Mouse (Mus musculus) stomach, embryonic 14.5 days (tissue): ENCODE measurements around the gene Utp3. TPM values are rescaled to one million over a fixed set of nuclear protein-coding genes. Genes with fewer than 3 reads are reported as not detected.

Experiments used
- ATAC-seq: fragments of 200-750 bp; cut with Nextera tagmentation; 2 replicates; pipeline ENCODE4 v1.8.0; 2017; ENCODE audit warnings: low read depth, moderate TSS enrichment; ENCODE audit not compliant: insufficient number of reproducible peaks, insufficient read depth, low FRiP score
- H3K27ac ChIP-seq: fragments of 300-500 bp; sonication (generic); 2 replicates; pipeline ENCODE4 v1.5.1; 2014; ENCODE audit warnings: mild to moderate bottlenecking, low read length, moderate library complexity, mixed read lengths
- H3K27me3 ChIP-seq: fragments of 300-500 bp; sonication (generic); 2 replicates; pipeline ENCODE4 v1.6.1; 2014; ENCODE audit warnings: low read length, control low read depth, mixed read lengths; ENCODE audit not compliant: control insufficient read depth, insufficient read depth
- H3K36me3 ChIP-seq: fragments of 300-500 bp; sonication (generic); 2 replicates; pipeline ENCODE4 v1.6.1; 2014; ENCODE audit warnings: mild to moderate bottlenecking, control low read depth, low read length, moderate library complexity, mixed read lengths; ENCODE audit not compliant: control insufficient read depth, insufficient read depth
- H3K4me1 ChIP-seq: fragments of 300-500 bp; sonication (generic); 2 replicates; pipeline ENCODE4 v1.6.1; 2014; ENCODE audit warnings: low read length, control low read depth, mixed read lengths; ENCODE audit not compliant: control insufficient read depth, insufficient read depth
- H3K4me2 ChIP-seq: fragments of 300-500 bp; sonication (generic); replicated peaks from 2 replicates; pipeline ENCODE4 v1.6.1; 2014; ENCODE audit warnings: low read depth, low read length, control low read depth
- H3K4me3 ChIP-seq: fragments of 300-500 bp; sonication (generic); 2 replicates; pipeline ENCODE4 v1.5.1; 2014; ENCODE audit warnings: low read depth, low read length, control low read depth
- H3K9ac ChIP-seq: fragments of 300-500 bp; sonication (generic); replicated peaks from 2 replicates; pipeline ENCODE4 v1.6.1; 2014; ENCODE audit warnings: low read depth, mild to moderate bottlenecking, control low read depth, low read length, moderate library complexity, mixed read lengths
- H3K9me3 ChIP-seq: fragments of 300-500 bp; sonication (generic); 2 replicates; pipeline ENCODE4 v1.6.1; 2016; ENCODE audit warnings: low read depth, low read length, control low read depth; ENCODE audit not compliant: control insufficient read depth
- WGBS: fragments of 180-500 bp; shearing (Covaris S2); extraction: QIAGEN DNeasy Blood & Tissue Kit; methylation state at CpG from one replicate; pipeline ENCODE4 v1.1.7; 2014; 5-methylcytosine and 5-hydroxymethylcytosine counted together
- polyA plus RNA-seq: library from polyadenylated mRNA; unstranded; fragments of >200 nt; fragmentation: Nextera tagmentation; extraction: Ambion mirVana; gene quantifications from 2 replicates; pipeline ENCODE4 v1.2.1, GENCODE M21; 2014

The Utp3 gene
- polyA plus RNA-seq, 1 experiment from 2014 or later: 61.9 TPM

DNA sequence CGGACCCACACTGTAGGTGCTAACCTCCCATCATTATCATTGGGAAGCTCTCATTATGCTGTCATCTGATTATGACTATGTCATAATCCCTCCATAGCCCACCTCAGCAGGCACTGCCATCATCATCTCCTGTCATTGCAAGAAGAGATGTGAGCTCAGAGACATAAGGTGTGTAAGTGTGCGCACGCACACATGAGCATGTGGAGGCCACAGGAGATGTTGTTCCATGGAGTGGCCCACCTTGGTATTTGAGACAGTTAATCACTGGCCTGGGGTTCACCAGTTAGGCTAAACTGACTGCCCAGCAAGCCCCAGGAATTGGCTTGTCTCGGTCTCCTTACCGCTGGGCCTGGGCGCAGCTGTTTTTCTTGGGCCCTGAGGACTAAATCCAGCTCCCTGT, 27.1 kb downstream of the Utp3 start:
- 95% methylated on average over 6 of the region's 6 CpGs for WGBS

DNA sequence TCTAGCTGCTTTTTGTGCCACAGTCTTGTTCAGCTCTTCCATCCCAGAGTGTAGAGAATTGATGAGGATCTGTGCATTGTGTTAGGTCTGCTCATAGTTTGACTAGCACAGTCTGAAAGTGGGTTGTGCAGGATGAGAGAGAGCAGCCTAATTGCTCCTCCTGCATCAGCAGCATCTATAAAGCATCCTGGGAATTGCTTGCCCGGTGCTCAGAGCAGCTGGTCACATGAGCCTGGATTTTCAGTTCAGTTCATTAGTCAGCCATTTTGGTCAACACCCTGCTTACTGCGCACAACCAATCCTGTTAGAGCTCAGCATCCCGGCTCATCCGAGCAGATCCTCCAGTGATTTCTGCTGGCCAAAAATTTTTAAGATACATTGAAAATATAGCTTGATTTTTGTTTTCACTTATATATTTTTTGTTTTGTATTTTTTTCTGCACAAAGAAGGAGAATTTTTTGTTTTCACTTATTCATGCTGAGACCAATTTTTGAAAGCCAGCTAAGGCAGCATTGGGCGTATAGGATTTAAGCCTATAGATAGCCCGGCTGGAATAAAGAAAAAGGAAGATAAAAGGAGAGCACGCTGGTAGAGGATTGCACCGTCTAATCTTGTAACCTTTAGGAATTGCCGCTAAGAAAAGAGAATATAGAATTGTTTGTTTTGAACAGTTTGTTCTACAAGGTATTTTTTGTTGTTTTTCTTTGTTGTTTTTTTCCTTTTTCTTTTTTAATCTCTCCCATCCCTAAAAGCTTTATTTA, 29.2 kb downstream of the Utp3 start:
- Histone ChIP-seq H3K9me3 (no peaks in the 10 kb centered on the region), H3K36me3 (no peaks in the 10 kb centered on the region), H3K4me3 (no peak overlapping the region), H3K27me3 (no peaks in the 10 kb centered on the region), H3K27ac (no peak overlapping the region), H3K9ac (no peak overlapping the region), H3K4me1 (peaks cover 11% of the 10 kb centered on the region; the same call in 1 of the 2 replicates), H3K4me2 (no peak overlapping the region)
- WGBS: 61% methylated on average over 9 of the region's 9 CpGs
- peak; percentile 57; the same call in 1 of the 2 replicates for ATAC-seq

More for the DNA sequence above, 27.1 kb downstream of the Utp3 start:
- Histone ChIP-seq H3K9ac (no peak overlapping the region), H3K36me3 (no peaks in the 10 kb centered on the region), H3K4me1 (peaks cover 7% of the 10 kb centered on the region; the same call in 1 of the 2 replicates), H3K4me3 (no peak overlapping the region), H3K4me2 (no peak overlapping the region), H3K9me3 (no peaks in the 10 kb centered on the region), H3K27me3 (no peaks in the 10 kb centered on the region), H3K27ac (no peak overlapping the region)
- no peak for ATAC-seq

DNA sequence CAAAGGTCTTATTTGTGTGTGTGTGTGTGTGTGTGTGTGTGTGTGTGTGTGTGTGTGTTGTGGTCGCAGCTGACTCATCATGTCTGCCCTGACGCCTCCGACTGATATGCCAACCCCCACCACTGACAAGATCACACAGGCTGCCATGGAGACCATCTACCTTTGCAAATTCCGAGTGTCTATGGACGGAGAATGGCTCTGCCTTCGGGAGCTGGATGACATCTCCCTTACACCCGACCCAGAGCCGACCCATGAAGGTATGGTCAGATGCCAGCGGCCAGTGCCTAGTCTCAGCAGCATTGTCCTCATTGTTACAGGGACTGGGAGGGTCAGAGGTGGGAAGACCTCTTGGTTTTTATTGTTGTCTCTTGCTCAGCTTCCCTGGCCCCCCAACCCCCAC, 29.8 kb downstream of the Utp3 start:
- H3K4me1 ChIP-seq: peaks cover 11% of the 10 kb centered on the region; the same call in 1 of the 2 replicates
- H3K4me3 ChIP-seq: peak overlapping the region; percentile 2; the same call in 1 of the 2 replicates
- no peak overlapping the region for H3K9ac ChIP-seq
- ATAC-seq: no peak
- H3K27ac ChIP-seq: no peak overlapping the region
- H3K4me2 ChIP-seq: peak overlapping the region; percentile 15; the same call in 1 of the 2 replicates
- no peaks in the 10 kb centered on the region for H3K9me3 ChIP-seq
- WGBS: 48% methylated on average over 9 of the region's 9 CpGs
- no peaks in the 10 kb centered on the region for H3K36me3 ChIP-seq
- H3K27me3 ChIP-seq: no peaks in the 10 kb centered on the region

DNA sequence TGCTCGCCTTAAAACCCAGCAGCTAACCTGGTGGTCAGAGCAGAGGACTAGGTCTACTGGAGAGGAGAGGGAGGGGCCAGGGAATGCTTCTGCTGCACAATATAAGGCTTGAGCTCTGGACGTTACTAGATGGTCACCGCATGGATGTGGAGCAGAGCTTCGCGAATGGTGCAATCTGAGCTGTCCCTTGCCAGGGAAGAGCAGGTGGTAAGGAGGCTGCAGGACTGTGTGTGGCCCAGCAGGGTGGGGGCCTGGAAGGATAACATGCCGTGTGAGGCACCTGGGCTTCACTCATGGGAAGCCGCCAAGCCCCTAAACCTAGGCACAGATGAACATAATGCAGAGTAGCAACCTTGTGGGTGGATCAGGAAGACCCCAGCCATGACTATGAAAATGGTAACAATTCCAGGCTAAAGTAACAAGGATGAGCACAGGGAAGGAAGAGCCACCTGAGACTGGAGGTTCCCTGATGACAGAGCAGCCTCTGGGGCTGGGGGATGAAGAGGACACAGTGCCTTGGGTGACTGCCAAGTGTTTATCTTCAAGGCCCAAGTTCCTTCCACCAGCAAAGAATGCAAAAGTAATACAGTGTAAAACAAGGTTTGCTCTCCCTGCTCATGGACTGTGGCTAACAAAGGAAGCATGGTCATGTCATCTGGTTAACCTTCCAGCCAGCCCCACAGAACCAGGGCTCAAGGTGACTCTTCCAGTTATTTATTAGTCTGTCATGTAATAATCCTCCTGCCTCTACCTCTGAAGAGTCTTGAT, 32.3 kb downstream of the Utp3 start:
- Histone ChIP-seq H3K4me2 (no peak overlapping the region), H3K9ac (no peak overlapping the region), H3K4me3 (no peak overlapping the region), H3K27me3 (no peaks in the 10 kb centered on the region), H3K4me1 (peaks cover 11% of the 10 kb centered on the region; the same call in 1 of the 2 replicates), H3K27ac (no peak overlapping the region), H3K36me3 (no peaks in the 10 kb centered on the region), H3K9me3 (no peaks in the 10 kb centered on the region)
- ATAC-seq: no peak
- 73% methylated on average over 7 of the region's 7 CpGs for WGBS

DNA sequence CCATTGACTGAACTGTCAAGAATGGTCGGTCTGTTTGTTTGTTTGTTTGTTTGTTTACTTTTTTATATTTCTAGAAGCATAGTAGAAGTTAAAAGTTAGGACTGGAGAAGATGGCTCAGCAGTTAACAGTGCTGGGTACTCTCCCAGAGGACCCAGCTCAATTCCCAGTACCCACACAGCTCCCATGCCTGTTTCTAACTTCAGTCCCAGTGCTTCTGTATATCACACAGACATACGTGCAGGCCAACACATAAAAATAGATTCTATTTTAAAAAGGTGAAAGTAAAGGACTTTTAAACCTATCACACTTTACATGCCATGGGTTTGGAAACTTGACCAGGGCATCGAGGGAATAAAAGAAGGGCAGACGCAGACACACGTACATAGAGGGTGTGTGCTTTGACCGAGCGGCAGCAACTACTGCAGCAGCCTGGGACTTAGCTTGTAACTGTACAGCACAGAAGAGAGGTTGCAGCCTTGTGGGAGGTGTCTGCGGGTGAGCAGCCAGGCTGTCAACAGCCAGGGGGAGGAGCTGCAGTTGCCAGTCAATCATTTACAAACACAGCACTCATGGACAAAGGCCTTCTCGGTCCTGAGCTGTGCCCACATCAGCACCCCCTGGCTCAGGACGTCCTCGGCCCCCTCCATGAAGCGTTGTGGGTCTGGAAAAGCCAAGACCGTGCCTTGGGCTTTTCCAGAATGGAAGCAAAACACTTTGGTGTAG, 33.1 kb downstream of the Utp3 start:
- H3K9me3 ChIP-seq: no peaks in the 10 kb centered on the region
- no peak overlapping the region for H3K9ac ChIP-seq
- no peak overlapping the region for H3K4me3 ChIP-seq
- WGBS: 56% methylated on average over 13 of the region's 13 CpGs
- no peaks in the 10 kb centered on the region for H3K36me3 ChIP-seq
- no peak overlapping the region for H3K4me2 ChIP-seq
- H3K4me1 ChIP-seq: peaks cover 11% of the 10 kb centered on the region; the same call in 1 of the 2 replicates
- peak; percentile 88 for ATAC-seq
- no peaks in the 10 kb centered on the region for H3K27me3 ChIP-seq
- no peak overlapping the region for H3K27ac ChIP-seq

DNA sequence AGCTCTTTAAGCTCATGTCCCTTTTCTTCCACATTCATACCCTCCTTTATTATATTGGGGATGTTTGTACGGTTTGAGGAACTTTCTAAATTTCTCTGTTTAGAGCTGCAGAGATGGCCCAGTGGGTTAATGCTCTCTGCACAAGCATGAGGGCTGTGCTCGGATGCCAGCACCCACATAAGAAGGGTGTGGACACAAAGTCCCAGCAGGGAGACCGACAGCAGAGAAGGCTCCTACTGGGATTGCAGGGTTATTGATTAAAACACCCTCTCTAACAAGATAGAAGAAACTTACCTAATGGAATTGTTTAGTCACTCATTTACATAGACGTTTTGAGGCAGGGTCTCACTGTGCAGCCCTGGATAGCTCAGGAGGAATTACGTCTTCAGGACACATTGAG, 34.2 kb downstream of the Utp3 start:
- no peak for ATAC-seq
- H3K27me3 ChIP-seq: no peaks in the 10 kb centered on the region
- peaks cover 11% of the 10 kb centered on the region; the same call in 1 of the 2 replicates for H3K4me1 ChIP-seq
- no peak overlapping the region for H3K27ac ChIP-seq
- H3K4me2 ChIP-seq: no peak overlapping the region
- H3K9me3 ChIP-seq: no peaks in the 10 kb centered on the region
- no peak overlapping the region for H3K9ac ChIP-seq
- WGBS: 63% methylated on average over 5 of the region's 5 CpGs
- no peak overlapping the region for H3K4me3 ChIP-seq
- H3K36me3 ChIP-seq: no peaks in the 10 kb centered on the region

DNA sequence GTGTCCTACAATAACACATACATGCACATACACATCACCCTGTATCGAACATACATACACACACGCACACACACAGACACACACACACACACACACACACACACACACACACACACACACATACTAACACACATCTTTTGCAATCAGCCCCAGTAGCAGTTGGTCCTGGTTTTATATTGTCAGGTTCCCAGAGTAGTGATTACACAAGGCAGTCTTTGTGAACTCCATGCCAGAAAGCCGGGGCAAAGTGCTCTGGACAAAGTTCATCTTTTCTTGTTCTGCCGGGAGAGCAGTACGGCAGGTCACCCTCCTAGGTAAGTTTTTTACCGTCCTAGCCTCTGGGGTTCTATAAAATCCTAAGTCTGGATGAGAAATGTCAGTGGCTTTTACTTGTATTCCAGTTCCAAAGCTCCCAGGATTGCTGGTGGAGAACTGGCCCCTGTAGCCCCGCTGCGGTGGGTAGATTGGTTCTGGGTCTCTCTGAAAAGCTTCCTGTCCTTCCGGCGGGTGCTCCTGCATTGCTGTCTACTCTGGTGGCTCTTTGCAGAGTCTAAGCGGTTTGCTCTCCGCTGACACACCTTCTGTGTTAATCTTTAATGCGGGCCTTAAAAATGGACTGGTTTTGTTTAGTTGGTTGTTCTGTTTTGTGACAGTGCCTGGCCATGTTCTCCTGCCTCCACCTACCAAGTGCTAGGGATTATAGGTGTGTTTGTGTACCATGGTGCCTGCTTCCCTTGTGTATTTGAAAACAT, 39.3 kb downstream of the Utp3 start:
- H3K27ac ChIP-seq: no peak overlapping the region
- WGBS: 79% methylated on average over 13 of the region's 13 CpGs
- H3K36me3 ChIP-seq: no peaks in the 10 kb centered on the region
- H3K9me3 ChIP-seq: no peaks in the 10 kb centered on the region
- H3K27me3 ChIP-seq: no peaks in the 10 kb centered on the region
- H3K4me2 ChIP-seq: no peak overlapping the region
- H3K4me1 ChIP-seq: no peaks in the 10 kb centered on the region
- peak; percentile 56; the same call in 1 of the 2 replicates for ATAC-seq
- H3K9ac ChIP-seq: no peak overlapping the region
- no peak overlapping the region for H3K4me3 ChIP-seq
